Mouse (Mus musculus) liver, postnatal 0 days (tissue): Measurements from ENCODE around the gene Tuba3a. TPM values are rescaled to one million over a fixed set of nuclear protein-coding genes. Genes with fewer than 3 reads are reported as not detected.

Source experiments
- ATAC-seq: fragments of 200-750 bp; cut with Nextera tagmentation; 2 replicates; pipeline ENCODE4 v1.8.0; 2017; ENCODE audit warnings: mild to moderate bottlenecking, moderate library complexity
- DNase-seq: peaks from one replicate; pipeline ENCODE4 v3.0.0-alpha.2; 2016
- H3K27ac ChIP-seq: fragments of 300-500 bp; sonication (generic); 2 replicates; pipeline ENCODE4 v1.5.1; 2014; ENCODE audit warnings: antibody characterized with exemption, moderate library complexity, mild to moderate bottlenecking, low read depth
- H3K27me3 ChIP-seq: fragments of 300-500 bp; sonication (generic); 2 replicates; pipeline ENCODE4 v1.6.1; 2014; ENCODE audit warnings: low read length, control low read depth, mixed read lengths; ENCODE audit not compliant: insufficient read depth
- H3K36me3 ChIP-seq: fragments of 300-500 bp; sonication (generic); replicated peaks from 2 replicates; pipeline ENCODE4 v1.6.1; 2014; ENCODE audit warnings: mild to moderate bottlenecking, control low read depth, low read length, moderate library complexity, mixed read lengths; ENCODE audit not compliant: insufficient read depth
- H3K4me1 ChIP-seq: fragments of 300-500 bp; sonication (generic); 2 replicates; pipeline ENCODE4 v1.6.1; 2014; ENCODE audit warnings: antibody characterized with exemption, mild to moderate bottlenecking, control low read depth; ENCODE audit not compliant: insufficient read depth
- H3K4me2 ChIP-seq: fragments of 300-500 bp; sonication (generic); 2 replicates; pipeline ENCODE4 v1.6.1; 2014; ENCODE audit warnings: low read depth, mild to moderate bottlenecking, low read length, moderate library complexity, mixed read lengths
- H3K4me3 ChIP-seq: fragments of 300-500 bp; sonication (generic); 2 replicates; pipeline ENCODE4 v1.5.1; 2014; ENCODE audit warnings: low read depth, low read length
- H3K9ac ChIP-seq: fragments of 300-500 bp; sonication (generic); replicated peaks from 2 replicates; pipeline ENCODE4 v1.6.1; 2014; ENCODE audit warnings: mild to moderate bottlenecking, moderate library complexity
- H3K9me3 ChIP-seq: fragments of 300-500 bp; sonication (generic); 2 replicates; pipeline ENCODE4 v1.6.1; 2016; ENCODE audit warnings: mild to moderate bottlenecking, control low read depth, low read length, mixed read lengths
- CTCF ChIP-seq: sonication (generic); IDR thresholded peaks from 2 replicates; pipeline ENCODE4 v1.5.1; 2016; ENCODE audit warnings: antibody characterized with exemption, low read depth
- EP300 ChIP-seq: IDR thresholded peaks from 2 replicates; pipeline ENCODE4 v1.6.1; 2016; ENCODE audit warnings: antibody characterized with exemption, low read depth, mild to moderate bottlenecking
- WGBS: fragments of 180-500 bp; shearing (Covaris S2); extraction: QIAGEN DNeasy Blood & Tissue Kit; methylation state at CpG from one replicate; pipeline ENCODE4 v1.1.7; 2014; ENCODE audit not compliant: insufficient replicate concordance; 5-methylcytosine and 5-hydroxymethylcytosine counted together
- polyA plus RNA-seq: library from polyadenylated mRNA; unstranded; fragments of >200 nt; fragmentation: Nextera tagmentation; extraction: Ambion mirVana; gene quantifications from 2 replicates; pipeline ENCODE4 v1.2.1, GENCODE M21; 2015

Gene Tuba3a
- polyA plus RNA-seq, 1 experiment from 2014 or later, result not detected

DNA sequence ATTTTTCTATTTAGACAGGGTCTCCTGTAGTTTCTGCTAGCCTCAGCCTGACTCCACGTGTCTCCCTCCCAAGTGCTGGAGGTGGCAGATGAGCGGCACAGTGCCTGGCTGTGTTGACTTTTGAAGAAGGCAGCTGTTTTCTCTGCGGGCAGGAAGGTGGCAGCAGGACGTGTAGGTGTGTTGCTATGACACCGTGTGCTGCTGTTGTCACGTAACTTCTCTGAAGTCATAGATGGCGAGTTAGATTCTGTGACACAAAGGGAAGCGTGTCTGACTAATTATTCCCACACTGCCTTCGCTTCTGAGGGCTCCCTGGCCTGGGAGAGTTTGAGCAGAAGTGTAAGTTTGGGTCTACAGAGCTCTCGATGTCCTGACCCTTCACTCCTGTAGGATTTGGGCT, 20.6 kb downstream of the Tuba3a start:
- Histone ChIP-seq H3K9ac (no peak overlapping the region), H3K4me1 (0 out of 2 replicates have a peak, but pooled peaks cover 1% of the 10 kb centered on the region), H3K27ac (no peak overlapping the region), H3K9me3 (no peaks in the 10 kb centered on the region), H3K4me3 (no peak overlapping the region), H3K27me3 (no peaks in the 10 kb centered on the region), H3K4me2 (no peak overlapping the region), H3K36me3 (no peaks in the 10 kb centered on the region)
- ATAC-seq, result peak; percentile 65
- TF ChIP-seq CTCF, result no peak
- no peak for TF ChIP-seq EP300
- DNase-seq, result no peak
- WGBS, result 37% methylated on average over 10 of the region's 10 CpGs

DNA sequence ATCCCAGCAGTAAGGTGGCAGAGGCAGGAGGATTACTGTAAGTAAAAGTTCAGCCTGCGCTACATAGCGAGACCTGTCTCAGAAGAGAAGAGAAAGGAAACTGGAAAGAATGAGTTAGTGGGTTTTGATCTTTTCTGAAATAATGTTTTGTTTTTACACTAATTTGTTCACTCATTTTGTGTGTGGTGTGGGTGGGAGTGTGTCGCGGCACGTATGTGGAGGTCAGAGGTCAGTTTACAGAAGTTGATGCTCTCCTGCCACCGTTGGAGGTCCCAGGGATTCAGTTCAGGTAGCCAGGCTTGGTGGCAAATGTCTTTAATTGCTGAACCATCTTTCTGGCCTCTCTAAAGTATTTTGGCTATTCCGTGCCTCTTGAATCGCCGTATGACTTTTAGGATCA, 21.6 kb downstream of the Tuba3a start:
- Histone ChIP-seq H3K4me1 (no peaks in the 10 kb centered on the region), H3K4me2 (no peak overlapping the region), H3K27me3 (no peaks in the 10 kb centered on the region), H3K36me3 (no peaks in the 10 kb centered on the region), H3K9ac (no peak overlapping the region), H3K27ac (no peak overlapping the region), H3K9me3 (no peaks in the 10 kb centered on the region), H3K4me3 (no peak overlapping the region)
- TF ChIP-seq EP300, result no peak
- TF ChIP-seq CTCF, result no peak
- 75% methylated on average over 9 of the region's 9 CpGs for WGBS
- DNase-seq (no peak), ATAC-seq (no peak)

DNA sequence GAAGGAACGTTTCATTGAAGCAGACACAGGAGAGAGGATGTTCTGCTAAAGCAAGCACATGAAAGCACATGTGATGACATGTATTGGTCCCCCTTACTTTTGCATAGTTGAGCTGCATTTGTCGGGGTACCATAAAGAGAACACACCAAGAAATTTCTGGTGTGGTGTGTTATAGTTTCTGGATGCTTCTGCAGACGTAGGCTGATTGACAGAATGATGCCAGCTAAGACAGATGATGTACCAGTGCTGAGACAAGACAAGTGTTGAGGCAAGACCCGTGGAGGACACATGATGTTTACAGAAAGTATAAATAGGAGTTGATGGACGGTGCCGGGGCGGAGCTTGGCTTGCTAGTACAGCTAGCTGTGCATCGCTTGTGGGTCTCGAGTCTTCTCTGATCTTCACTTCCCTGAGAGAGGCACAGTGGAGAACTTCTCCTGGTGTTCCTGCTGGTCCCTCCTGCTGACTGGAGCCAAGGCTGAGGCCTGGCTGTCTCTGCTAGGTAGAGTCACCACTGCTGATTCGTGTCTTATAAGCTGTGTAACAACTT, 25.8 kb downstream of the Tuba3a start:
- DNase-seq (no peak), ATAC-seq (no peak)
- H3K4me1 ChIP-seq, result no peaks in the 10 kb centered on the region
- no peaks in the 10 kb centered on the region for H3K36me3 ChIP-seq
- no peak overlapping the region for H3K9ac ChIP-seq
- H3K27ac ChIP-seq, result no peak overlapping the region
- H3K4me2 ChIP-seq, result no peak overlapping the region
- 76% methylated on average over 10 of the region's 10 CpGs for WGBS
- no peak overlapping the region for H3K4me3 ChIP-seq
- no peaks in the 10 kb centered on the region for H3K27me3 ChIP-seq
- no peaks in the 10 kb centered on the region for H3K9me3 ChIP-seq
- no peak for TF ChIP-seq EP300
- no peak for TF ChIP-seq CTCF

DNA sequence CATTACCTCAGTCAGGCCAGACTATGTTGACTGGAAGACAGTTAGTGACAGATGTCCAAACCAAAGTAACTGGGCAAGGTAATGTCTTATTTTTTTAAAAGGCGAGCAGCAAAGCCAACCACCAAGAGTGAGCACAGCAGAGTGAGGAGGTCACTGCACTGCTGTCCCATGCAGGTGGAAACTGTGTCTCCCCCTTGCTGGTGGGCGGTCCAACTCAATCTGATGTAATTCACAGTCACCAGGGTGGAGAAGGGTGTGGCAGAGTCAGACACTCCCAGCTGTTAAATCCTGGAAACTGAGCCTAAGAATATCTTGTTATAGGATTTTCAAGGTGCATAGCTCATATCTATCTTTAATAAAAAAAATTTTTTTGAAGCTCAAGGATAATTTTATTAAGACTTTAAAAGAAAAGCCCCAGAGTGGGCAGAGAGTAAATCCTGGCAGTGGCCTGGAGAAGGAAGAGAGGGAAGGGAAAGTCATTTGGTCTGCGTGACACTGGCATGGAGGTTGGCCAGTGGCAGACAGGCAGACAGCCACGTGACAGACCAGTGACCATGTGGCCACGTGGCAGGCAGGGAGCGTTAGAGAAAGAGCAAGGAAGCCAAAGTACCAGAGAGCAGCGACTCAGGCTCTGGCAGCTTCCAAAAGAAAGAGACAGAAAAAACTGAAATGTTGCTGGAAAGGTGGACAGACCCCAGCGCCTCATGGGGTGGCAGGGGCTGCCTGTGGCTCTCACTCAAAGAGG, 29.4 kb downstream of the Tuba3a start:
- ATAC-seq, result no peak
- H3K4me2 ChIP-seq, result no peak overlapping the region
- no peak overlapping the region for H3K4me3 ChIP-seq
- TF ChIP-seq CTCF (no peak), EP300 (no peak)
- no peak overlapping the region for H3K27ac ChIP-seq
- H3K9ac ChIP-seq, result no peak overlapping the region
- peaks cover 6% of the 10 kb centered on the region for H3K4me1 ChIP-seq
- H3K27me3 ChIP-seq, result no peaks in the 10 kb centered on the region
- DNase-seq, result no peak
- 67% methylated on average over 8 of the region's 8 CpGs for WGBS
- H3K9me3 ChIP-seq, result no peaks in the 10 kb centered on the region
- H3K36me3 ChIP-seq, result no peaks in the 10 kb centered on the region

DNA sequence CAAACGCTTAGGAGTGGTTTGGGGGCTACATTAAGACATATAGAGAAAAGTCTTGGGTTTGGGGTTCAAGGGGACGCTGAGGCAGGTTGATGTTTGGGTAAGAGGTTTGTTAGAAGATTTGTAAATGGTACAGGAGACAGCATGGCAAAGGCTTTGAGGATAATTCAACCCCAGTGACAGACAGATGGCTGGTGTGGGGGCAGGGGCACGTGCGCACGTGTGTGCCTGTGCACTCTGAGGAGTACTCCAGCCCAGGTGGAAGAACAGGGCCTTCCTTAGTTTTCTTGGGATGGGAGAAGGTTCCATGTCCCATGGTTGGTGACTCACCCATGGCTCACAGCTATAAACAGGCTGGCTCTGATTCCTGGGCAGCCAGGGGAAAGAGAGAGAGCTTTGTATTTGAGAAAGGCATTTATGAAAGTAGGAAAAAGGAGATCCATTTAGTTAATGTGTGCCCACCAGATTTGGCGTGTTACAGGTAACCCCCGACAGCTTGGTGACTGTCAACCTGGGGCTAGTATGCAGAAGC, 30.3 kb downstream of the Tuba3a start:
- H3K36me3 ChIP-seq, result no peaks in the 10 kb centered on the region
- peaks cover 6% of the 10 kb centered on the region for H3K4me1 ChIP-seq
- TF ChIP-seq CTCF (no peak), EP300 (no peak)
- DNase-seq (no peak), ATAC-seq (no peak)
- H3K27me3 ChIP-seq, result no peaks in the 10 kb centered on the region
- H3K9ac ChIP-seq, result no peak overlapping the region
- H3K4me2 ChIP-seq, result no peak overlapping the region
- WGBS, result 80% methylated on average over 7 of the region's 7 CpGs
- H3K27ac ChIP-seq, result no peak overlapping the region
- no peaks in the 10 kb centered on the region for H3K9me3 ChIP-seq
- no peak overlapping the region for H3K4me3 ChIP-seq

DNA sequence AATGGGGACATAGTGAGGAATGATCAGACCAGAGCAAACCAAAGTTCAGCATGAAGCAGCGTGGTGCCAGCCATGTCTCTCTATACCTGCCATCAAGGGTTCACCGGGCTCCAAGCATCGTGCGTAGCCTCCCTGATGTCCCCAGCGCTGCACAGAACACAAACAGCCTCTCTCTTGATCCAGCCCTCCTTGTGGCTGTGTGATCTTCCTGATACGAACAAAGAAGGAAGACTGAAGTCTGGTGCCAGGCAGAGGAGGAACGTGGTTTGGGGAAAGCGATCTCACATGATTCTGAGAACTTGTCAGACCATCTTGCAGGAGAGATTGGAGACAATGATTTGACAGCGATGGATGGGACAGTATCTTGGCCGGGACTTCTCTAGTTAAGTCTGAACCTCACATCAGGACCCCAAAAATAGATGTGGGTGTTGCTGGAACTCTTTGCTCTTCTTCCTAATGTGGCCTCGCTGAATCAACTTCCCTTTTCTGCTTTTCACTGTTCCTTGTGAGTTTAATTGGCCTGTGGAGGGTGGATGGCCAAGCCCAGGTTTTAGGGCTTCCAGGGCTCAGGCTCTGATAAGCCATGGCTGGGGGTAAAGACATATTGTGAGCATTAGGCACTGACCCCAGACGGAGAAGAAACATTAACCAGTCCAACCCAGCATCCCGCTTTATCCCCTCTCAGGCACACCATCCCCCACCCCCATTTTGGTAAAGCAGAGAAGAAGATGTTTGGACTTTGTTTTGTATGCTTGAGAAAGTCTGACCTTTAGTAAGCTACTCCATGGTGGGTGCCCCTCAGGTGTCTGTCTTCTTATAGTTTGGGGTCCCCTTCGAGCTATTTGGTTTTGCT, 31.8 kb downstream of the Tuba3a start:
- Histone ChIP-seq H3K27me3 (no peaks in the 10 kb centered on the region), H3K4me2 (peak overlapping the region; percentile 45; the same call in 1 of the 2 replicates), H3K27ac (peak overlapping the region; percentile 39; the same call in 1 of the 2 replicates), H3K4me1 (peaks cover 6% of the 10 kb centered on the region), H3K9ac (no peak overlapping the region), H3K36me3 (no peaks in the 10 kb centered on the region), H3K4me3 (no peak overlapping the region), H3K9me3 (no peaks in the 10 kb centered on the region)
- ATAC-seq (no peak), DNase-seq (no peak)
- 42% methylated on average over 14 of the region's 14 CpGs for WGBS
- TF ChIP-seq EP300 (no peak), CTCF (no peak)
